Mouse (Mus musculus) hindbrain, embryonic 10.5 days (tissue): Measurements from ENCODE around the gene Pacs2. TPM values are rescaled to one million over a fixed set of nuclear protein-coding genes. Genes with fewer than 3 reads are reported as not detected.

ENCODE experiments used
- DNase-seq: peaks from one replicate; pipeline ENCODE4 v3.0.0-alpha.2; 2017; ENCODE audit warnings: low spot score
- H3K27ac ChIP-seq: fragments of 300-500 bp; sonication (generic); 2 replicates; pipeline ENCODE4 v1.5.1; 2016; ENCODE audit warnings: mild to moderate bottlenecking, moderate library complexity
- H3K27me3 ChIP-seq: fragments of 300-500 bp; sonication (generic); 2 replicates; pipeline ENCODE4 v1.6.1; 2016; ENCODE audit warnings: mild to moderate bottlenecking; ENCODE audit not compliant: poor library complexity, insufficient read depth, severe bottlenecking
- H3K36me3 ChIP-seq: fragments of 300-500 bp; sonication (generic); 2 replicates; pipeline ENCODE4 v1.6.1; 2016; ENCODE audit warnings: mild to moderate bottlenecking, moderate library complexity
- H3K4me1 ChIP-seq: fragments of 300-500 bp; sonication (generic); replicated peaks from 2 replicates; pipeline ENCODE4 v1.6.1; 2016; ENCODE audit warnings: mild to moderate bottlenecking
- H3K4me3 ChIP-seq: fragments of 300-500 bp; sonication (generic); 2 replicates; pipeline ENCODE4 v1.5.1; 2016; ENCODE audit warnings: mild to moderate bottlenecking, moderate library complexity
- H3K9me3 ChIP-seq: fragments of 300-500 bp; sonication (generic); 2 replicates; pipeline ENCODE4 v1.6.1; 2016; ENCODE audit warnings: mild to moderate bottlenecking, moderate library complexity
- WGBS: fragments of 180-500 bp; shearing (Covaris S2); methylation state at CpG from one replicate; pipeline ENCODE4 v1.1.7; 2016; 5-methylcytosine and 5-hydroxymethylcytosine counted together
- polyA plus RNA-seq: library from polyadenylated mRNA; unstranded; fragments of >200 nt; fragmentation: Nextera tagmentation; extraction: Ambion mirVana; gene quantifications from 2 replicates; pipeline ENCODE4 v1.2.1, GENCODE M21; 2016

Gene Pacs2
- polyA plus RNA-seq, 1 experiment from 2014 or later: 25.6 TPM

- peaks cover 99% of the 10 kb centered on the region for H3K36me3 ChIP-seq
- H3K4me3 ChIP-seq: no peak overlapping the region
- 92% methylated on average over 5 of the region's 5 CpGs for WGBS
- H3K4me1 ChIP-seq: no peaks in the 10 kb centered on the region
- no peaks in the 10 kb centered on the region for H3K9me3 ChIP-seq
- H3K27me3 ChIP-seq: no peaks in the 10 kb centered on the region
- no peak overlapping the region for H3K27ac ChIP-seq
- DNase-seq: no peak
Observed at GRCm38 (mm10) chr12:113060178-113060577, 45.9 kb downstream of the Pacs2 start.

- H3K27ac ChIP-seq: no peak overlapping the region
- H3K4me1 ChIP-seq: no peaks in the 10 kb centered on the region
- 88% methylated on average over 9 of the region's 9 CpGs for WGBS
- H3K9me3 ChIP-seq: no peaks in the 10 kb centered on the region
- no peak overlapping the region for H3K4me3 ChIP-seq
- no peaks in the 10 kb centered on the region for H3K27me3 ChIP-seq
- peaks cover 98% of the 10 kb centered on the region for H3K36me3 ChIP-seq
- DNase-seq: no peak
Observed at GRCm38 (mm10) chr12:113061606-113062005, 47.3 kb downstream of the Pacs2 start.

- WGBS: 84% methylated on average over 10 of the region's 10 CpGs
- DNase-seq: no peak
- Histone ChIP-seq H3K27ac (no peak overlapping the region), H3K4me1 (no peaks in the 10 kb centered on the region), H3K27me3 (no peaks in the 10 kb centered on the region), H3K9me3 (no peaks in the 10 kb centered on the region), H3K36me3 (peaks cover 98% of the 10 kb centered on the region), H3K4me3 (no peak overlapping the region)
Observed at GRCm38 (mm10) chr12:113062201-113062600, 47.9 kb downstream of the Pacs2 start.

GRCm38 (mm10) chr12:113063700-113064099 is 49.4 kb downstream of the Pacs2 start:
- DNase-seq: no peak
- Histone ChIP-seq H3K36me3 (peaks cover 98% of the 10 kb centered on the region), H3K27me3 (no peaks in the 10 kb centered on the region), H3K4me3 (no peak overlapping the region), H3K9me3 (no peaks in the 10 kb centered on the region), H3K4me1 (no peaks in the 10 kb centered on the region), H3K27ac (no peak overlapping the region)
- 92% methylated on average over 7 of the region's 7 CpGs for WGBS

- Histone ChIP-seq H3K9me3 (no peaks in the 10 kb centered on the region), H3K4me3 (no peak overlapping the region), H3K4me1 (no peaks in the 10 kb centered on the region), H3K27ac (no peak overlapping the region), H3K36me3 (peaks cover 93% of the 10 kb centered on the region), H3K27me3 (no peaks in the 10 kb centered on the region)
- DNase-seq: no peak
- WGBS: 89% methylated on average over 7 of the region's 7 CpGs
Observed at GRCm38 (mm10) chr12:113068002-113068401, 53.7 kb downstream of the Pacs2 start.

GRCm38 (mm10) chr12:113069389-113069788 is 55.1 kb downstream of the Pacs2 start:
- H3K27ac ChIP-seq: no peak overlapping the region
- H3K4me1 ChIP-seq: peaks cover 13% of the 10 kb centered on the region
- H3K9me3 ChIP-seq: no peaks in the 10 kb centered on the region
- H3K4me3 ChIP-seq: no peak overlapping the region
- H3K36me3 ChIP-seq: peaks cover 79% of the 10 kb centered on the region
- DNase-seq: no peak
- WGBS: 95% methylated on average over 6 of the region's 6 CpGs
- H3K27me3 ChIP-seq: no peaks in the 10 kb centered on the region

GRCm38 (mm10) chr12:113071321-113071720 is 57.0 kb downstream of the Pacs2 start:
- Histone ChIP-seq H3K27me3 (no peaks in the 10 kb centered on the region), H3K9me3 (no peaks in the 10 kb centered on the region), H3K4me1 (peaks cover 26% of the 10 kb centered on the region), H3K36me3 (peaks cover 62% of the 10 kb centered on the region), H3K4me3 (no peak overlapping the region), H3K27ac (no peak overlapping the region)
- WGBS: 94% methylated on average over 6 of the region's 6 CpGs
- no peak for DNase-seq

GRCm38 (mm10) chr12:113071827-113072226 is 57.5 kb downstream of the Pacs2 start:
- no peaks in the 10 kb centered on the region for H3K27me3 ChIP-seq
- no peak overlapping the region for H3K4me3 ChIP-seq
- H3K27ac ChIP-seq: no peak overlapping the region
- no peaks in the 10 kb centered on the region for H3K9me3 ChIP-seq
- DNase-seq: no peak
- peaks cover 26% of the 10 kb centered on the region for H3K4me1 ChIP-seq
- H3K36me3 ChIP-seq: peaks cover 57% of the 10 kb centered on the region
- WGBS: 84% methylated on average over 6 of the region's 6 CpGs

- Histone ChIP-seq H3K4me3 (peak overlapping the region; percentile 62), H3K36me3 (peaks cover 38% of the 10 kb centered on the region), H3K4me1 (peaks cover 26% of the 10 kb centered on the region), H3K27me3 (no peaks in the 10 kb centered on the region), H3K9me3 (no peaks in the 10 kb centered on the region), H3K27ac (peak overlapping the region; percentile 93)
- no peak for DNase-seq
- 10% methylated on average over 15 of the region's 15 CpGs for WGBS
Observed at GRCm38 (mm10) chr12:113073420-113074328, 59.4 kb downstream of the Pacs2 start.

GRCm38 (mm10) chr12:113074329-113075062 is 60.2 kb downstream of the Pacs2 start, which contains the start of gene Tex22:
Gene Tex22 (plus strand): TSS chr12:113074502.
- Histone ChIP-seq H3K27ac (peak within 1 kb of the TSS; percentile 93), H3K4me3 (peak within 1 kb of the TSS; percentile 62), H3K4me1 (peaks cover 26% of the 10 kb centered on the region), H3K9me3 (no peaks in the 10 kb centered on the region), H3K27me3 (no peaks in the 10 kb centered on the region), H3K36me3 (peaks cover 30% of the 10 kb centered on the region)
- WGBS: 4% methylated on average over 32 of the region's 32 CpGs
- peak; percentile 84 for DNase-seq

- H3K27me3 ChIP-seq: no peaks in the 10 kb centered on the region
- H3K36me3 ChIP-seq: peaks cover 25% of the 10 kb centered on the region
- WGBS: 8% methylated on average over 10 of the region's 10 CpGs
- no peaks in the 10 kb centered on the region for H3K9me3 ChIP-seq
- peaks cover 26% of the 10 kb centered on the region for H3K4me1 ChIP-seq
- H3K4me3 ChIP-seq: peak overlapping the region; percentile 62
- DNase-seq: peak; percentile 90
- peak overlapping the region; percentile 93 for H3K27ac ChIP-seq
Observed at GRCm38 (mm10) chr12:113075063-113075454, 60.8 kb downstream of the Pacs2 start.

- Histone ChIP-seq H3K27ac (peak overlapping the region; percentile 93), H3K4me3 (peak overlapping the region; percentile 62), H3K4me1 (peaks cover 26% of the 10 kb centered on the region), H3K9me3 (no peaks in the 10 kb centered on the region), H3K36me3 (peaks cover 20% of the 10 kb centered on the region), H3K27me3 (no peaks in the 10 kb centered on the region)
- DNase-seq: no peak
- WGBS: 55% methylated on average over 6 of the region's 6 CpGs
Observed at GRCm38 (mm10) chr12:113075486-113075885, 61.2 kb downstream of the Pacs2 start.

- no peaks in the 10 kb centered on the region for H3K9me3 ChIP-seq
- 69% methylated on average over 3 of the region's 3 CpGs for WGBS
Observed at GRCm38 (mm10) chr12:113087276-113087675, 73.0 kb downstream of the Pacs2 start.

More at GRCm38 (mm10) chr12:113087276-113087675, 73.0 kb downstream of the Pacs2 start:
- DNase-seq: no peak
- H3K4me3 ChIP-seq: no peak overlapping the region
- H3K36me3 ChIP-seq: no peaks in the 10 kb centered on the region
- H3K4me1 ChIP-seq: peaks cover 10% of the 10 kb centered on the region; the same call in 1 of the 2 replicates
- H3K27ac ChIP-seq: no peak overlapping the region
- H3K27me3 ChIP-seq: no peaks in the 10 kb centered on the region
